Mouse (Mus musculus): Measurements from ENCODE around the gene Ppard.
"Not testable (repeated sequence)": the region's sequence is repeated elsewhere in the genome, so short reads cannot be mapped to it uniquely, and the experiment has no call there.

Gene Ppard

GRCm38 (mm10) chr17:28321700-28322099 is 89.2 kb downstream of the Ppard start:
- no peak for DNase-seq

DNA sequence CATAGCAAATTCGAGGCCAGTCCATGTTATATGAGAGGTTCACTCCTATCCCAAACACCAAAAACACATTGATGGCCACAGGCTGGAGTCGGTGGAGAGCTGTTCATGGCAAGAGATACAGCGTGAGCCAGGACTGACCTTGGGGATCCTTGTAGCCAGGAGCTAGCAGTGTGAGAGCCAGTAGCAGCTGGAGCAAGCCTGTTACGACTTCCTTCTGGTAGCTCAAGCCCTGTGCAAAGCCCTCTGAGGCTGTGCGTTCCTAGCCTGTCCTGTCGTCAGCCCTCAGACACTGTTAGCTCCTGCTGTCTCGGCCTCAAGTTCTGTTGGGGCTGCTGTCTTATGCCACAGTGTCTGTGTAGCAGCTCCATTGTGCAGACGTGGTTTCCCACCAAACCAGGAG is 91.3 kb downstream of the Ppard start:
- no peak for DNase-seq

GRCm38 (mm10) chr17:28324416-28324815 is 91.9 kb downstream of the Ppard start:
- DNase-seq = not testable (repeated sequence)

DNA sequence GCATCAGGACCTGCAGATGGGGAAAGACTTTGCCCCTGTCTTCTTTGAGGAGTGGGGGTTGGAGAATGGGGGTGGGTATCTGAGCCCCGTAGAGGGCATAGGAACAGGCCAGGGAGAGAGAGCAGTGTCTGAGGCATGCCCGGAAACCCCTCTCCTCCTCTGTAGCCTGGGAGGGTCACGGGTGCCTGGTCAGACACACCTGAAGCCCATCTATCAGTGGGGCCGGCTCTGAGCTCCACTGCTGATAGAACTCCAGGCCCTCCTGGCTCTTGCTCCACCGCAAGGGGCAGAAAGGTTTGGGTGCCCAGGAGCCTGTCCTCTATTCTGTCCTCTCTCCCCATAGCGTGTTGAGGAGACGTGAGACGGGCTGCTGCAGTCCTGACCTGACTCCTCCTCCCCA is 93.3 kb downstream of the Ppard start:
- DNase-seq = no peak

GRCm38 (mm10) chr17:28326951-28327350 is 94.5 kb downstream of the Ppard start:
- no peak for DNase-seq

DNA sequence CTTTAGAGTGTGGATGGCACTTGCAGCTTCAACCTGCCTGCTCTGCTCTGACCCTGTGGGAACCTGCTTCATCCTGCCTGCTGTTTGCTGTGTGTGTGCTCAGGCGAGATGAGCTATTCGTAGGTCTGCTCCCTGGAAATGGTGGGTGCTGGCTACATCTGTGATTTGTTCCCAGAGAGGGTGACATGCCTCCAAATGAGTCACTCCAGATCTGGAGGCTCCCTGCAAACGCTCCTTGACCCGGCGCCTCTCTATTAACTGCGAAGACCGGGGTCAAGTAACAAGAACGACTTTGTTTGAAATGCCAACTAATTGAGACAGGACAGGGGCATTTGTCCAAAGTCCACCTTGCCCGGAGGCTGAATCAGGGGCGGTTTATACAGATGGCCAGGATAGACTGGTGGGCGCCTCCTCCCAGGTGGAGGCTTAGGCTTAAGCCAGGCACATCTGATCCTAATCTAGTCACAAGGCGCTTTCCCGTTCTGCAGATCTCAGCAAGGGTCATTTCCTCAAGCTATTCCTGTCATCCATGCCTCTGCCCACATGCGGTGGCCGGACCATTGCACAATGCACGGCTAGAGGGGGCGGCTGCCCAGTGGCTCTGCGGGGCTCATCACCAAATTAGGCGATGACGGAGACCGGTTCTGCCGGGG is 95.3 kb downstream of the Ppard start:
- DNase-seq = no peak

DNA sequence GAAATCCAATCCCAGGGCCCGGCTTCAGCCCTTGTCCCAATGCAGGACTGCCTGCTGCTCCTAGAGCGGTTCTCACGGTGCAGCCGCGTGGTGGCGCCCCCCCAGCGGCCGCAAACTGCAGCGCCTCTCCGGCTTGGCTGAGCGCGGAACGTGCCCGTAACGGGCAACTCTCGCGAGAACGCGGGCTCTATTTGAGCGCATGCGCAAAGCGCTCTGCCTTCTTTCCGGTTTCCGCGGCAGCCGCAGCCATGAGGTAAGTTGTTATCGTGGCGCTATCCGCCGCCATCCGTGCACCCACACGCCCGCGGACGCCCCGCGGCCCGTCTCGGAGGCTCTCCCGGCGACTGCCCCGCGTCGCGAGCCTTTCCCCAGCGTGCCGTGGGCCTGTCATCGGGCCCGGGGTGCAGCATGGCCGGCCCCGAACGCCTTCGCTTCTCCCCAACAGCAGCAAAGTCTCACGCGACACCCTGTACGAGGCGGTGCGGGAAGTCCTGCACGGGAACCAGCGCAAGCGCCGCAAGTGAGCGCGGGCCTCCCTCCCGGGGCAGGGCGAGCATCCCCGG is 95.9 kb downstream of the Ppard start, which contains the start of gene Rpl10a:
Rpl10a (plus strand) TSS at position 106 of the 563 bp plus-strand sequence.
- peak; percentile 97 for DNase-seq

DNA sequence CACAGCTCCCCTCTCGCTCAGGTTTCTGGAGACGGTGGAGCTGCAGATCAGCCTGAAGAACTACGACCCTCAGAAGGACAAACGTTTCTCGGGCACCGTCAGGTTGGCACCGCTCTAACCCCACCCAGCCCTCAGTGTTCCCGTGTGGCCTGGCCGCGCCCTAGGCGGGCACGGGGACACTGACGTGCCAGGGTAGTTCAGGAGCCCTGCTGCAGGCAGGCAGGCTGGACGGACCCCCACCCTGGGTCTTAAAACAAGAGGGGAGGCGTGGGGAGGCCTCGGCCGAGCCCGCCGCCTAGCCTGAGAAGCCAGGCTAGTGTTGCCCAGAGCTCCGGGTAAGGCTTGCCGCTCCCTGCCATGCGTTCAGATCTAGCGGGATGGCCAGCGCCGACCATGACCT is 96.4 kb downstream of the Ppard start:
- DNase-seq = no peak

DNA sequence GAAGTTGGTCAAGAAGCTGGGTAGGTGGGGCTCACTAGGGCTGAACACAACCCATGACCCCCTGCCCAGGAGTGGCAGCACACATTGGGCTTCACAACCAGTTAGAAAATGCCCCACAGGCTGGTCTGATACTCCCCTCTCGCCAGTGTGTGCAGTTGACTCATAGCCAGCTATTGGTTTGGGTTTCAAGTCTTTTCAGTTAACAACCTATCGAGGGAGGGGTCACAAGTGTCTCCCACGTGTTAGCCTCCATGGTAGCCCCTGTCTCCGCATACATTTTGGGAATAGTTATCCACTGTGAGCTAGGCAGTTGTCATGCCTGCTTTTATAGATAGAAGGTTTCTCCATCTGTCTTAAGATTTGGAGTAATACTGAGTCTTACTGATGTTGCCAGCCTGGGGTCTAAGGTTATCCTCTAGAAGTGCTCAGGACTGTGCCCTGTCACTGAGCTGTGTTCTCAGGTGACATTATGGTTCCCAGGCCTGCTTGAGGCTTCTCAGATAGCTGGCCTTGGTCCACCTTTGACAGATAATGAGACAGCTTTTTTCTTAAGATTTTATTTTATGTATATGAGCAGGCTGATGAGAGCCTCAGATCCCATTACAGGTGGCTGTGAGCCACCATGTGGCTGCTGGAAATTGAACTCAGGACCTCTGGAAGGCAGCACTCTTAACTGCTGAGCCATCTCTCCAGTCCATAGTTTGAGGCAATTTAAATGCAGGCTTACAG is 97.2 kb downstream of the Ppard start:
- DNase-seq = no peak

- DNase-seq = no peak
Measured at GRCm38 (mm10) chr17:28330232-28330546, 97.7 kb downstream of the Ppard start.

DNA sequence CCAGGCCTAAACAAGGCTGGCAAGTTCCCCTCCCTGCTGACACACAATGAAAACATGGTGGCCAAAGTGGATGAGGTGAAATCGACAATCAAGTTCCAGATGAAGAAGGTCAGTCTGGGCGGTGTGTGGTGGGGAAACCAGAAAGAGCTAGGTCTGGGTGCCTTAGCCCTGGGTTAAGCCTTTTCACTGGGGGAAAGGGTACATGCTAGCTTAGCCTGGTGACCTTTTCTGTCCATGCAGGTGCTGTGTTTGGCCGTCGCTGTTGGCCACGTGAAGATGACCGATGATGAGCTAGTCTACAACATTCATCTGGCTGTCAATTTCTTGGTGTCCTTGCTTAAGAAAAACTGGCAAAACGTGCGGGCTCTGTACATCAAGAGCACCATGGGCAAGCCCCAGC is 98.1 kb downstream of the Ppard start:
- DNase-seq = not testable (repeated sequence)

DNA sequence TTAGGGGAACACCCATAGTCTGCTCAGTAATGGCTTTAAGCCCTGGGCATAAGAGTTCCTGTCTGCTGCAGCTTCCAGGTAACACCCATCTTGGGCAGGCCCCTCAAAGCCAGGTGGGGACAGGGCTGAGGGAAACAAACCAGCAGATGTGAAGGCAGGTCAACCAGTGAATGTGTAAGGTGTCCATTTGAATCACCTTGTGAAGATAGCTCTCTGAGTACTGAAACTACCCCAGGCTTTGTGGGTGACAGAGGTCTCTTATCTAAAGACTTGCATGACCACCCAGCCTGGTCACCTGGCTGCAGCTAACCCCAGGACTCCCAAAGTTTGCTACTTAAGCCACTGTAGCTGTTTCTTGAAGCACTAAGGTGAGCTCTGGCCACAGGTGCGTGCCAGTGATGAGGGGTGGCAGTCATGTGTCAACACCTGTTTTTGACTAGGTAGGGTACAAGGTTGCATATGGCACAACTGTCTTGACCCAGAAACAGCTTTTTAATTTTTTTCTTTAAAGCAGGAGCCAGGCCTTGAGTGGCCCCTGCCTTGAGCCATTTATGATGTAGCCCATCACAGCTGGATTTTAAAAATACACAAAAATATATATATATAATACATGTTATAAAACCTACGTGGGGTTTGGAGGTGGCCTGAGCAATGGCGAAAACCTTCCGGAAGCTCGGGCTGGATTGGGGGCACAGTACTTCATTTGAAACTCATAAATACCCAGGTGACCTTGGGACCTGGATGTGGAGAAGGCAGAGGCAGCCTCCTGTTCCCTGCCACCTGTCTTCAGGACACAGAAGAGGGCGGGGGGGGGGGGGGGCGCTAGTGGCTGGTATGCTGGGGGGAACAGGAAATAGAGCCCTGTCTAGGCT is 99.0 kb downstream of the Ppard start:
- DNase-seq = no peak

GRCm38 (mm10) chr17:28332113-28332914 is 99.8 kb downstream of the Ppard start:
- DNase-seq = no peak

- DNase-seq = peak; percentile 81
Measured at GRCm38 (mm10) chr17:28332915-28333546, 100.5 kb downstream of the Ppard start.

DNA sequence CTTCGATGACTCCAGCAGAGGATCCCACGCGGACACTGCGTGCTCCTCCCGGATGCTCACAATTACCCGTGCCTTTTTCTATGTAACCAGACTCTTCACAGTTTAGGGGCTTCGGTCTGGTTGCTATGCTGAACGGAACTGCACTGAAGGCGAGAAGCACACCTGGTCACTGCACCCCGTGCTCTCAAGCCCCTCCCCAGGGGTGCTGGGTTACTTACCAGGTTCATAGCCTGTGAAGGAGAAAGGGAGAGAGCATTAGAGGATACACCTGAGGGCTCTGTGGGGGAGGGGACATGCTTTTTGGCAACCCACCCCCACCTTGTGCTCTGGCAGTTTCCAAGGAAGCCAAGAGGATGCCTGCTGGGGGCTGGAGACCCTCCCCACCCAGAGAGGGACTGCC is 102.8 kb downstream of the Ppard start:
- DNase-seq = no peak

DNA sequence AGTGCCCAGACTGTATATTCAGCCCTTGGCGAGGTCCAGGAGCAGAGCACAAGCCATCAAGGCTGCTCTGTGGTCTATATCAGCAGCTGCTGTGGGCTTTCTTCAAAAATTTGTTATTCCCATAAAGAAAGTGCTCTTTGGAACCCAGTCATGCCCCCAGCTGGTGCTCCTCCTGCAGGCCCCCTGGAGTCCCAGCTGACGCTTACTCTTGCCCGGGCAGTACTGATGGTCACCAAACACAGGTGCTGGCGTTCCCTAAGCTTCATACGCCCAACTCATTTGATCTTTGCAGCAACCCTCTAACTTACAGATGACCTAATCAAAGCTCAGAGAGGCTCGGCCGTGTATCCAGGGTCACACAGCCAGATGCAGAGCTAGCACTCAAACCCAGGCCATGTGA is 105.0 kb downstream of the Ppard start:
- no peak for DNase-seq

DNA sequence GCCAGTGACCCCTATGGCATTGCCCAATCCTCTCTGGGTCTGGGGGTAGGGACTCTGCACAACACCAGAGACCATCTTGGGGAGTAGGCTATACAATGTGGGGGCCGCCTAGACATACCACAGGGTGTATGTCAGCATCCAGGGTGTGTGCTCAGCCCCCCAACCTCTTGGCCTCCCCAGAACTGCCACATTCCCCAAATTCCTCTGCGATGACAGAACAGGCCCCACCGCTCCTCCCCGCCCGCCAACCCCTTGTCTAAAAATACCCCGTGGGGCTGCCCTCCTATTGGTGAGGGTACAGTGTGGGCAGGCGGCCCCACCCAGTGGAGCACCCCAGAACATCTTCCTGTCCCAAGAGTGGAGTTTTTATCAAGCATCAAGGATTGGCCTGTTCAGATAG is 108.1 kb downstream of the Ppard start:
- no peak for DNase-seq

DNA sequence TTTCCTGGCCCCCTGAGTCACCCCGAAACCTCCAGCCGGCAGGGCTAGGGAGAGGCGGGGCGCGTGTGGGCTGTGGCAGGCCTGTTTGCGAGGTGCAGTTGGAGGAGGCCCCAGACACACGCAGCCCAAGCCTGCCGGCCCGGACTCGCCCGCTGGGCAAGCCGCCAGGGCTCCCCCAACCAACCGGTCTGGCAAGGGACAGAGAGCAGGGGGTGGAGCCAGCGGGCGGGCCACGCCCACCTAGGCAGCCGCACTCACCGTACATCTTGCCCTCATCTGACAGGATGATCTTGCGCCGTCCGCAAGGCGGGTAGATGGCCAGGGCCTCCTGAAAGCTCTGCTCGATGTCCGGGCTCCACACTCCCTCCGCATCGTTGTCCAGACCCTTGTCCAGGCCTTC is 108.6 kb downstream of the Ppard start:
- peak; percentile 93 for DNase-seq

- DNase-seq = no peak
Measured at GRCm38 (mm10) chr17:28344050-28344607, 111.6 kb downstream of the Ppard start.

DNA sequence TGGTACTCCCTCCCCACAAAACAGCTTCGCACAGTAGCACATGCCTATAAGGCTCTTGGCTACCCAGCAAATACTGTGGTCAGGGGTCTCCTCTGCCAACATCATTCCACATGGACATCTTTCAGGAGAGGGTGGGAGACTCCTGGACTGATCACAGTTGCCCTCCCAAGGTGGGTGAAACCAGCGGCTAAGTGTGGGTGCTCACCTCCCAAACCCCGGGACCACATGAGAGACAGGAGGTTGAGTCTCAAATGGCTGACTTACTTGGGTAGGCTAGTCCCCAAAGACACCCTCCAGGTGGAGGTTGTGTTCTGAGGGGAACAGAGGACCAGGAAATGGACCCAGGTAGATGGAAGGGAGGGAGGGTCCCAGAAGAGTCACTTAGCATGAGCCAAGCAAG is 112.2 kb downstream of the Ppard start:
- DNase-seq = no peak

DNA sequence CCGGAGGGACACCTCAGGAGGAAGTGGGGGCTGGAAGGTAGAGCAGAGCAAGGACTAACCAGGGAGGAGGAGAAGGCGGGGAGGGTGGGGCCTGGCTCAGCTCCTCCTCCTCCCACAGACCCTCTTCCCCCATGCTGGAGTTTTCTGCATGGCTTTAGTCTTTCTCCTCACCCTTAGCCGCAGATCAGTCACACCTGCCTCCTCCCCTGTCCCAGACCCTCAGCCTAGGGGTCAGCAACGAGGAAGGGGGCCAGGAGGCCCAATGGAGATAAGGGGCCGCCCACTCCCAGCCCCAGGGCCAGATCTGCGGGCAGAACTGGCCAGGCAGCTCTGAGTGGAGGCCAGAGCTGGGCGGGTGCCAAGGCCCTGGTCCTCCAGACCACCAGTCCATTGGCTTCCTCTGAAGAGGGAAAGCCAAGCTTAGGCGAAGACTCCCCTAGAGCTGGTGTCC is 112.8 kb downstream of the Ppard start:
- no peak for DNase-seq

GRCm38 (mm10) chr17:28345882-28346281 is 113.4 kb downstream of the Ppard start:
- no peak for DNase-seq
